Mouse (Mus musculus): ENCODE measurements around the gene Thsd4. TPM values are rescaled to one million over a fixed set of nuclear protein-coding genes. Genes with fewer than 3 reads are reported as not detected.

Gene Thsd4
- polyA plus RNA-seq, 1 experiment from 2014 or later = 11.4 TPM

DNA sequence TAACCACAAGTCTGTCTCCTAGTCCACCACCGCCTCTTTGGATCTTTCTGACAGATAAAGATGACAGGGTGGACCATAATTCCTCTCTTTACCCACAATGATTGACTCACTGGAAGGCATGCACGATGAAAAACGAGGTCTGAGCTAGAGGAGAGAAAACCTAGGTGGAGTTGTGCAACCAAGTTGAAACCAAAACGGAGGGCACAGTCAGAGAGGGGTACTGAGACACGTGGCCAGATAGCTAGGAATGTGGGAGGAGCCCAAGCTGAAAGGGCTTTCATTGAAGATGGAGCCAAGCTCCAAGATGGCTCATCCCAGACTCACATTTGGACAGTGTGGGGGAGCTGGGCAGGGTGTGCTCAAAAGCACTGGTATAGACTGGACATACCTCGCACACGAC is 296.4 kb downstream of the Thsd4 start:
- Histone ChIP-seq H3K27me3 (replicated peaks; ENCODE audit: control insufficient read depth, insufficient read depth, low read length) (no peaks in the 10 kb centered on the region), H3K27ac (ENCODE audit: low read depth, low read length) (no peak overlapping the region), H3K36me3 (ENCODE audit: control insufficient read depth, insufficient read depth) (no peaks in the 10 kb centered on the region; the same call in 1 of the 2 replicates), H3K4me1 (replicated peaks; ENCODE audit: control insufficient read depth, insufficient read depth, low read length) (no peaks in the 10 kb centered on the region), H3K9me3 (ENCODE audit: control insufficient read depth) (no peaks in the 10 kb centered on the region), H3K4me3 (ENCODE audit: low read depth, low read length) (no peak overlapping the region), H3K4me2 (replicated peaks; ENCODE audit: low read depth) (no peak overlapping the region), H3K9ac (ENCODE audit: low read depth, low read length) (no peak overlapping the region)
- no peak for TF ChIP-seq CTCF (IDR thresholded peaks at IDR 0.05; ENCODE audit: low read depth)
- no peak for ATAC-seq
- 73% methylated on average over 7 of the region's 7 CpGs for WGBS

DNA sequence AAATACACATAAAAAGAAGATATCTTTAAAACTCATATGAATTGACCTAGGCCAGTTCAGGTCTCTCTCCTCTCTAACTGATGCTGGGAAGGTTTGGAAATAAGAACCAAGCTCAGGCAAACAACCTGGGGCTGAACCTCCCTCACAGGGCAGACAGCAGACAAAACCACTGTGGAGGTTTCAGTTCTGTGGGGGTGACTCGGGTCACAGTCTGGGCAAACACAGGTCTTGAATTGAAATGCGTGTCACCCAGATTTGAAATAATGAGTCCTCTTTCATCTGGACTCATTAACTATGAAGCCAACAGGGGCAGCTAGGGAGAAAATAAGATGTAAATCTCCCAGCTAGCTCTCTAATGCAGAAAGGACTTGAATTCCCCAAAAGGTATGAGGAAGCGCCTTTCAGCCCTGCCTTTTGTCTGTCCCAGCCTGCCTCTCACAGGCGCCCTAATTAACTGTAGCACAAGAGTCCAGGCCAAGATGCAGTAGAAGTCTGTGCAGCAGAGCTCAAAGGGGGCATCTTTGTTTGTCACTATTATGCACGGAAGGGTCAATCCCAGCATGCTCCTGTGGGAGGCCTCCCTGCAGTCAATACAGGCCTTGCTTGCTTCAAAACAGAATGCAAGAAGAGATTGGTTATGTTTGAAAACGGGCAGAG is 297.7 kb downstream of the Thsd4 start:
- H3K27ac ChIP-seq (ENCODE audit: low read depth, low read length) = no peak overlapping the region
- no peaks in the 10 kb centered on the region for H3K9me3 ChIP-seq (ENCODE audit: control insufficient read depth)
- no peak for TF ChIP-seq CTCF (IDR thresholded peaks at IDR 0.05; ENCODE audit: low read depth)
- no peak overlapping the region for H3K4me2 ChIP-seq (replicated peaks; ENCODE audit: low read depth)
- 75% methylated on average over 6 of the region's 6 CpGs for WGBS
- no peak overlapping the region for H3K9ac ChIP-seq (ENCODE audit: low read depth, low read length)
- no peaks in the 10 kb centered on the region for H3K4me1 ChIP-seq (replicated peaks; ENCODE audit: control insufficient read depth, insufficient read depth, low read length)
- no peak overlapping the region for H3K4me3 ChIP-seq (ENCODE audit: low read depth, low read length)
- H3K36me3 ChIP-seq (ENCODE audit: control insufficient read depth, insufficient read depth) = no peaks in the 10 kb centered on the region; the same call in 1 of the 2 replicates
- no peak for ATAC-seq
- no peaks in the 10 kb centered on the region for H3K27me3 ChIP-seq (replicated peaks; ENCODE audit: control insufficient read depth, insufficient read depth, low read length)

DNA sequence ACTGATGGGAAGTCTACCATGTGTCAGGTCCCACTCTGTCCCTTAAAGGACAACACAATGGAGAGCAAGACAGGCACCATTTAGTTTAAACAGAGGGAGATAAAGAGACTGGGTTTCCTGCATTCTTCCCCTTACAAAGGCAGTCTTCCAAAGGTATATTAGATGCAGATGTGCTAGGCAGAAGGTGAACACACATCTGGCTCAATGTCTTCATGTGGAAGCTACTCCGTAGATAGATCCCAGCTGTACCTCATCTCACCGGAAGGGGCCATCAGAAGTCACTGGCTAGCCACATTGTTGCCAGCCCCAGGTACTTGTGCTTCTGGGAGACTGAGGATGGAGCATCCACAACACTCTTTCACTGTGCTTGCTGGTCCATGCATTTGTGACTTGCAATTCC is 301.4 kb downstream of the Thsd4 start:
- WGBS = 97% methylated on average over 2 of the region's 2 CpGs
- no peak for TF ChIP-seq CTCF (IDR thresholded peaks at IDR 0.05; ENCODE audit: low read depth)
- no peaks in the 10 kb centered on the region; the same call in 1 of the 2 replicates for H3K36me3 ChIP-seq (ENCODE audit: control insufficient read depth, insufficient read depth)
- no peak overlapping the region for H3K9ac ChIP-seq (ENCODE audit: low read depth, low read length)
- H3K4me1 ChIP-seq (replicated peaks; ENCODE audit: control insufficient read depth, insufficient read depth, low read length) = no peaks in the 10 kb centered on the region
- H3K4me3 ChIP-seq (ENCODE audit: low read depth, low read length) = no peak overlapping the region
- ATAC-seq = no peak
- H3K4me2 ChIP-seq (replicated peaks; ENCODE audit: low read depth) = no peak overlapping the region
- no peaks in the 10 kb centered on the region for H3K9me3 ChIP-seq (ENCODE audit: control insufficient read depth)
- H3K27me3 ChIP-seq (replicated peaks; ENCODE audit: control insufficient read depth, insufficient read depth, low read length) = no peaks in the 10 kb centered on the region
- H3K27ac ChIP-seq (ENCODE audit: low read depth, low read length) = no peak overlapping the region

GRCm38 (mm10) chr9:60218396-60218795 is 303.4 kb downstream of the Thsd4 start:
- no peaks in the 10 kb centered on the region for H3K27me3 ChIP-seq (replicated peaks; ENCODE audit: control insufficient read depth, insufficient read depth, low read length)
- WGBS = 50% methylated on average over 6 of the region's 6 CpGs

DNA sequence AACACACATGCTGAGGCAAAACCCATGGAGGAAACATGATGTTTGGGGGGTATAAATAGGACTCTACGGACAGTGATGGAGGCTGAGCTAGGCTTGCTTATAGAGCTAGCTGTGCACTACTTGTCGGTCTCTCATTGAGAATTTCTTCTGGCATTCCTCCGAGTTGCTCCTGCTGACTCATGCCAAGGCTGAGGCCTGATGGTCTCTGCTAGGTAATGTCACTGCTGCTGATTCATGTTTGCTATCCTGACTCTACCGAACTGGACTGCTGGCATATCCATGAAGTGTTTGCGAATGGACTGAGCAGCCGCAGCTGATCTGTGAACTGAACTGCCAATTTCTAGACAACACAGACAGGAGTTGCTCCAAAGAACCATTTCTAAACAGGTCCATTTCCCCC is 305.8 kb downstream of the Thsd4 start:
- WGBS = 76% methylated on average over 6 of the region's 6 CpGs
- Histone ChIP-seq H3K4me2 (replicated peaks; ENCODE audit: low read depth) (no peak overlapping the region), H3K9me3 (ENCODE audit: control insufficient read depth) (no peaks in the 10 kb centered on the region), H3K9ac (ENCODE audit: low read depth, low read length) (no peak overlapping the region), H3K4me1 (replicated peaks; ENCODE audit: control insufficient read depth, insufficient read depth, low read length) (no peaks in the 10 kb centered on the region), H3K4me3 (ENCODE audit: low read depth, low read length) (no peak overlapping the region), H3K36me3 (ENCODE audit: control insufficient read depth, insufficient read depth) (no peaks in the 10 kb centered on the region; the same call in 1 of the 2 replicates), H3K27me3 (replicated peaks; ENCODE audit: control insufficient read depth, insufficient read depth, low read length) (no peaks in the 10 kb centered on the region), H3K27ac (ENCODE audit: low read depth, low read length) (no peak overlapping the region)
- no peak for ATAC-seq
- TF ChIP-seq CTCF (IDR thresholded peaks at IDR 0.05; ENCODE audit: low read depth) = no peak

More at GRCm38 (mm10) chr9:60218396-60218795, 303.4 kb downstream of the Thsd4 start:
- no peak overlapping the region for H3K9ac ChIP-seq (ENCODE audit: low read depth, low read length)
- no peaks in the 10 kb centered on the region for H3K9me3 ChIP-seq (ENCODE audit: control insufficient read depth)
- H3K36me3 ChIP-seq (ENCODE audit: control insufficient read depth, insufficient read depth) = no peaks in the 10 kb centered on the region; the same call in 1 of the 2 replicates
- H3K27ac ChIP-seq (ENCODE audit: low read depth, low read length) = no peak overlapping the region
- no peak for ATAC-seq
- H3K4me3 ChIP-seq (ENCODE audit: low read depth, low read length) = no peak overlapping the region
- TF ChIP-seq CTCF (IDR thresholded peaks at IDR 0.05; ENCODE audit: low read depth) = no peak
- no peaks in the 10 kb centered on the region for H3K4me1 ChIP-seq (replicated peaks; ENCODE audit: control insufficient read depth, insufficient read depth, low read length)
- H3K4me2 ChIP-seq (replicated peaks; ENCODE audit: low read depth) = no peak overlapping the region

GRCm38 (mm10) chr9:60213111-60213510 is 308.7 kb downstream of the Thsd4 start:
- WGBS = 58% methylated on average over 1 of the region's 1 CpGs
- ATAC-seq = no peak

More at GRCm38 (mm10) chr9:60213111-60213510, 308.7 kb downstream of the Thsd4 start:
- Histone ChIP-seq H3K4me1 (replicated peaks; ENCODE audit: control insufficient read depth, insufficient read depth, low read length) (no peaks in the 10 kb centered on the region), H3K9me3 (ENCODE audit: control insufficient read depth) (no peaks in the 10 kb centered on the region), H3K9ac (ENCODE audit: low read depth, low read length) (no peak overlapping the region), H3K4me3 (ENCODE audit: low read depth, low read length) (no peak overlapping the region), H3K27ac (ENCODE audit: low read depth, low read length) (no peak overlapping the region), H3K27me3 (replicated peaks; ENCODE audit: control insufficient read depth, insufficient read depth, low read length) (no peaks in the 10 kb centered on the region), H3K36me3 (ENCODE audit: control insufficient read depth, insufficient read depth) (no peaks in the 10 kb centered on the region), H3K4me2 (replicated peaks; ENCODE audit: low read depth) (no peak overlapping the region)
- TF ChIP-seq CTCF (IDR thresholded peaks at IDR 0.05; ENCODE audit: low read depth) = no peak
